Mouse (Mus musculus): ENCODE results near the gene Ccdc40.
"Not testable (repeated sequence)": the region's sequence is repeated elsewhere in the genome, so short reads cannot be mapped to it uniquely, and the experiment has no call there.

Gene Ccdc40

DNA sequence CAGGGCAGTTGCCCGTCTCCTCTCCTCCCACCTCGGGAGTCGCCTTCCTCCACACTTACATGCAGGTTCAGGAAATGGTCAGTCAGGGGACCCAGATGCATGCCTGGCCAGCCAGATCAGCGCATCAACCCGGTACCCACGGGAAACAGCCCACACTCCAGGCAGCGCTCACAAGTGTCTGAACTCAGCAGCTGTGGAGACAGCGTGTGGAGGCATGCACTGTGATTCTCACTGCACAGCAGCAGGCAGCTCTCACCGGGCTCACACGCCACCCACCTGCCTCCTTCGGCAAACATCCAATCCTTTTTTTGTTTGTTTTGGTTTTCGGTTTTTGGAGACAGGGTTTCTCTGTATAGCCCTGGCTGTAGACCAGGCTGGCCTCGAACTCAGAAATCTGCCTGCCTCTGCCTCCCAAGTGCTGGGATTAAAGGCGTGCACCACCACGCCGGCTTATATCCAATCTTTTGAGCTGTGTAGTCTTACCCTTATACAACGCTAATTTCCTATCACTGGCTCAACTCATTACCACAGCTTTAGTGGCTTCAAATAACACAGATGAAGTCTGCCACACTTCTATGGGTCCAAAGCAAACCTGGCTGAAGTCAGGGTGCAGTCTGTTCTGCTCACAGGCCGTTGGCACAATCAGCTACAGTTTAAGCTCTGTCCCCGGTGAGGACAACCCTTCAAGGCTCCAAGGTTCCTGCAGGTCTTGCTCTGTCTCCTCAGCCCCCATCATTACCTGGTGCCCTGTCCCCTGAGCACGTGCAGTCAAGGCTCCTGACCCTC lies 59.0 kb downstream of the Ccdc40 start:
- no peak for DNase-seq

DNA sequence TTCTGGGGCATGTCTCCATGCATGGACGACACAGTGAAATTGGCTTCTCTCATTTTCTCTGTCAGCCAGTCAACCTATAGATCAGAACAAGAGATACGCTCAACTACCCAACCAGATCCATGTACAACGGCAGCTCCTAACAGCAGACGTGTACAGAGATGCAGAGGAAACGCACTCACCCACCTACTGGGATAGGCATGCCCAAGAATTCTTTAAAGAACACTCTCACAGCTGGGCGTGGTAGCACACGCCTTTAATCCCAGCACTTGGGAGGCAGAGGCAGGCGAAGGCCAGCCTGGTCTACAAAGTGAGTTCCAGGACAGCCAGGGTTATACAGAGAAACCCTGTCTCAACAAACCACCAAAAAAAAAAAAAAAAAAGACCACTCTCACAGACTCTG lies 64.5 kb downstream of the Ccdc40 start:
- DNase-seq: not testable (repeated sequence)

DNA sequence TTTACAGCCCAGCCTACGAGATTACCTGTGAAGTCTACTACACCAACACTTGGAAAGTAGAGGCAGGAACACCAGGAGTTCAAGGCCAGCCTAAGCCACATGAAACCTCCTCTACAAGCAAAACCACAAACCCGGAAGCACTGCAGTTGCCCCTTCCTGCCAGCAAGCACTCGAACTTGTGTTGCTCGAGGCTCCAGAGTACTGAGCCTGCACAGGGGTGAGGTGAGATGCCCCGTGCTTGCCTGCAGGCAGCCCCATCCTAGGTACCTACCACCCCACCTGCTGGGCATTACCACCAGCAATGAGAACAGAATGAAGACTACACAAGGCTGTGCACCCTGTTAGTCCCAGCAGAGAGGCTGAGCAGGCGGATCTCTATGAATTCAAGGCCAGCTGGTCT lies 69.6 kb downstream of the Ccdc40 start:
- no peak for DNase-seq

DNA sequence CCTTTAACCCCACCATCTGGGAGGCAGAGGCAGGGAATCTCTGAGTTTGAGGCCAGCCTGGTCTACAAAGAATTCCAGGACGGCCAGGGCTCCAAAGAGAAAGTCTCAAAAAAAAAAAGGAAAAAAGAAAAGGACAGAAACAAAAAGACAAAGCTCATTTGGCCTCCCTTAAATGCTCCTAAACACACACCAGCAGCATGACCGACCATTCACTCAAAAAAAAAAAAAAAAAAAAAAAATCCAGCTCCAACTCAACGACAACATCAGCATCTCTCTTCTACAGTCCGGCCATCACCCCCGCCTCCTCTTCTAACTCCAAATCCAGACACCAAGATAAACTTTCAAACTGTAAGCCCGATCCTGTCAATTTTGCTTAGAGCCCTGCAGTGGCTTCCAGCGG lies 70.5 kb downstream of the Ccdc40 start:
- no peak for DNase-seq

DNA sequence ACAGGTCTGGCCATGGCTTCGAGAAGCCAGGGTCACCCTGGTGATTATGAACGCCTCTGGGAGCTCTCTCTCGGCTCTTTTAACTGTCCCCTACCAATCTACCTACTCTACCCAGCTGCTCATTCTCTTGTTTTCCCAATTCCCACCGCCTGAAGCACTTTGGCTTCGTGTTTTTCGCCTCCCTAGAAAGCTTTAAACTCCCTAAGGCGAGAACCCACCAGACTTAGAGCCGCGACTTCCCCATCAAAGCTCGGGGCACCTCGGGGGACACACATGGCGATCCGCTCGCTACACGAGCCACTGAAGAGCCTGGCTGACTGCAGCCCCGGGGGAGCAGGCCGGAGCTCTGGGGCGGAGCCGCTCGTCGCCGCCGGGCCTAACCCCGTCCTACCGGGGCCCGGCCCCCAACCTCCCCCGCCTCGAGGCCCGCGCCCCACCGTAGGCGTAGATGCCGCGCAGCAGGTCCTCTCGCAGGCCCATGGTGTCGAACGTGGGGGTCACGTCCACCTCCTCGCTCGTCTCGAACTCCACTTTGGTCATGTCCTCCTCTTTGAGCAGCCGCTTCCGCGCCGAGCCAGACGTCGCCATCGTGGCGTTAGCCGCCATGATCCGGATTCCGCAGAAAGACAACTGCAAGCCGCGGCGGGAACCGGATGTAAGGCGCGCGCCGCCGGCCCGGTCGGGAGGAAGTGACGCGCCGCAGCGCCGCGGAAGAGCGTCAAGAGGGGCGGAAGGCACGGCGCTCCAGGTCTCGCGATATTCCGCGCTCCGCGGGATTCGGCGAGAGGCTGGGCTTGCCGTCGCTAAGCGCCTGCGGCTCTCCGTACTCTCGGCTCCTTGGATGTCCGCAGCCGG lies 71.2 kb downstream of the Ccdc40 start, which contains the start of gene Eif4a3:
Gene Eif4a3 (minus strand): TSS at position 699 of the 855 bp plus-strand sequence.
- peak; percentile 94 for DNase-seq

DNA sequence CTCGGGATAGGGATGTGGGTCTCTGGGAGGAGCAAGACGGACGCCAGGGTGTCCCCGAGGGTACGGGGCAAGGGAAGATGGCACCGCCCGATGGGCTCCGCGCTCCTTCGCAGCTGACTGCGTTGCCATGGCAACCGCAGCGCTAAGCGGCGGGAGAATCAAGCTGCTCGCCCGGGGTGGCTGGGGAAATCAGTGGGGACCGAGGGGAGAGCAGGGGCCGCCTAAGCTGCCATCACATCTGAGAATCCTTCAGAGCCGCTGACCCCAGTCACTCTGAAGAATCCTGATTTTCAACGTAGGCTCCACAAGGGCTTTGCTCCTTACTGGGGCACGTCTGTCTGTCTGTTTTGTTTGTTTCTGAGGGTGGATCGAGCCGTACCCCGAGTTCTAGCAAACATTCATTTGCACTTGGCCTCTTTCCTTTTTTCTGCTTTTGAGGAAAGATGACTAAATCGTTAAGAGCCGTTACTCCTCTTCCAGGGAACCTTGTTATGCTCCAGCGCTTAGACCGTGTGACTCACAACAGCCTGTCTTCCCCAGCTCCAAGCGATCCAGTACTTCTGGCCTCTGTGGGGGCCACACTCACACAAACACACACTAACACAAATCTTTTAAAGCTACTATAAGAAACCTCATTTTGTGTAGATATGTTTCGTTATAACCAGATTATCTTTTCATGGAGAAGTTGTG lies 72.0 kb downstream of the Ccdc40 start:
- DNase-seq: no peak

DNA sequence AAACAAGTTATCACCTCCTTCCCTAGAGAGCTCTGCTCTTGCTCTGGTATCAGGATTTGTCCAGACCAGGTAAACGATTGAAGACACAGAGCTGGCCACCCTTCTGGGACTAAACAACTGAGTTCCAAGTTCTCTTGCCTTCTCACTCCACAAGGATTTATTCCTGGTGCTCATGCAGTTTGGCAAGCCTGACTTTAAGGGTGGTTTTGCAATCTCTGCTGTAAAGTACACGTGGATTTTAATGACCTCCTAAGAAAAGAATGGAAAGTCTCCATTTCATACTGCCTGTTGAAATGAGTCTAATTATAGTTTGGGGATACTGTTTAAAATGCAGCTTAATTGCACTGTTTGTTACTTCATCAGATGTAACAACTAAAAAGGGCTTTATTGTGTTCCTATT lies 72.6 kb downstream of the Ccdc40 start:
- DNase-seq: no peak

DNA sequence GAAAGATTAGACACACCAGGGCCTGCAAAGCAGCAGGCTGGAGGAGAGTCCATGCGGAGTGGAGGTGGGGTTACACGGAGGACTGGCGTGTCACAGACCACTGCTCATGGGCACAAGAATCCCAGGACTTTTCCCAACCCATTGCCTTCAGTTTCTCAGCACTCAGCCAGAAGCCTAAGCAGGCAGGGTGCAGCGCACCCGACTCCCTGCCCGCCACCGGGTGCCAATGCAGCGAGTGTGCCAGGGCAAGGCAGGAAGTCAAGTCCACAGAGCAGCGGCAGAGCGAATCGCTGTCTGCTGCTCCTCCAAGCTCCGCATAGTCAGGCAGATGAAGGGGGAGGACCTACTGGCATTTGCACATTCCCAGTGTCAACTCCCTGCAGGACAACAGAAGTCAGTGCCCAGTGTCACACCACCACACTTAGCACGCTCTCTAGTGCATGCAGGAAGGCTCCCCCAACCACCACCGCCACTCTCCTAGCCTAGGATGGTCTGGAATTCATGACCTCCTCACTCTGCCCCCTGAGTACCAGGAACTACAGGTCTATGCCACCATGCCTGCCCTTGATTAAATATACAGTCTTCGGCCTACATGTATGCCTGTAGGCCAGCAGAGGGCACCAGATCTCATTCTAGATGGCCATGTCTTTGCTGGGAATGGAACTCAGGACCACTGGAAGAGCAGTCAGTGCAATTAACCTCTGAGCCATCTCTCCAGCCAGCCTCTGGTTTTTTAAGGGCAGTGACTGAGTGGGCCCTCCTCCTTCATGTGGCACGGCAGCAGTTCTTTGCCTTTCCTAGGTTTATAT lies 76.7 kb downstream of the Ccdc40 start:
- no peak for DNase-seq

DNA sequence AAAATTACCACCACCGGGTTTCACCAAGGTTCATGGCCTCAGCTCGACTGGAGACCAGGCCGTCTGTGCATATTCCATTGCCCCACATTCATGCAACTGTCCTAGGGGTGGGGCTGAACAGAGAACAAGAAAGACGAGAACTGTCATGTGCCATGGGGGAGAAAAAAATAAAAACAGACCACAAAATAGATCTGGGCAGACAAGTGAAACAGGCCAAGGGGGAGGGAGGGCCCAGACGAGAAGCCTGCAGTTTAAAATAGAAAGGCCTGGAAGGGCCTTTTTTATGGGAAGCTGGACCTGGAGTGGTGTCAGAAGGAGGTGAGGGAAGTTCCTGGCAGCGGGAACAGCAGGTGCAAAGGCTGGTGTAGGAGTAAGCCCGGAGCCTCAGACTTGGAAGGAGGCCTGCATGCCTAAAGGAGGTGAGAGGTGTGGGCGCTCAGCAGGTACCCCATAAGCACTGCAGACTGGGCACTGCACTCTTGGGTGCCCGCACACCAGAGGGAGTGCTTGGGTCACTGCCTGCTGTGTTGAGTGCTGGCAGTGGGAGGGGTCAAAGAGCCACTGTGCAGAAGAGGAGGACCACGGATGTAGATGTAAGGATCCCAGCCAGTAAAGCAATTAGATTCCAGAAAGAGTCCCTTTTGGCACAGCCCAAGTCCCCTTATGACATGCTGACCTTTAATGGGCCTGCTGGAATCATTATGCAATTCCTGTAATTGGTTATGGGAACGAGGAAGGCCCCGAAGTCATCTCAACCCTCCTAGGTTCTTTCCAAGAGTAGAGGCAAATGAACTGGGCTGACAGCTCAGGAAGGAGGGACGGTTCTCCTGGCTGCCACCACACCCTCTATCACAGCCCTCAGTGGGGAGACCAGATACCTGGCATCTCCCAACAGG lies 78.6 kb downstream of the Ccdc40 start:
- no peak for DNase-seq

DNA sequence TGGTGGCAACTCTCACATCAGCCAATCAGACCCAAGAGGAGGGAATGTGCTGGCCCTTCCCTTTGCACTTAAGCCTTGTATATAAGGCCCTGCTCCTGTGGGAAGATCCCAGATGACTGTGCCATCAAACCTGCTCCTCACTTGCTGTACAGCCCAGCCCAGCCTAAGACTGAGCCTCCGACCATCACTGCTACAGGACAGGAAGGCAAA lies 79.2 kb downstream of the Ccdc40 start, which contains the start of gene Card14:
Gene Card14 (plus strand): TSS at position 111 of the 210 bp plus-strand sequence.
- DNase-seq: no peak

DNA sequence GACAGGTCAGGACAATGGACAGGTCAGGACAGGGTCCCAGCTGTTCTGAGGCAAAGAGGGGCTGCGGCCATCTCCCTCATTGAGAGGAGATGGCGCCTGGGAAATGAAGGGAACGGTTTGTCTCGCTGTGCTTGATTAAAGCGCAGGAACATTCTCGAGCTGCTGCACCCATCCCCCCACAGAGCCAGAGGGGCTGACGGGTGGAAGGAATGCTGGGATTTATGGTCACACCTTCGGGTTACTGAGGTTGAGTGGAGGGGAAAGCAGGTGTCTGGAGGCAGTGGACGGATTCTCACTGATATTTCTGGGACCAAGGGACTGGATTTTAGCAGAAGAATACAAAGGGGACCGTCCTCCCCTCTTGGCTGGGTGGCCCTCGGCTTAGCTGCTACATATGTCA lies 79.5 kb downstream of the Ccdc40 start:
- no peak for DNase-seq

DNA sequence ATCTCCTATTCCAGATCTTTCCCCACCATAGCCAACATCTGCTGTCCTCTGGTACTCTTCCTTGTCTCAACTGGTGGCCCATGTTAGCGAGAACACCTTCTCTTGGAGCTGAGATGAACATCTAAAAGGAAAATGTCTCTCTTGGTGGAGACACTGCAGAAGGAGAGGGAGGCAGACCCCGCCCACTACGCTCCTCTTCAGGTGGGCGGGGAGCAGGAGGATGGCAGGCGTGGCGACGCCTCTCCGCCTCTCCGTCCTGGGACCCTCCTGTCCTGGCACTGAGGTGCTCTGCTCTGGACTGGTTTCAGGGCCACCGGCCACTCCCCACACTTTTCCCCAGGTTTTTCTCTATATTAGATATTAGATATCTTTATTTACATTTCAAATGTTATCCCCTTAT lies 82.2 kb downstream of the Ccdc40 start:
- DNase-seq: no peak

DNA sequence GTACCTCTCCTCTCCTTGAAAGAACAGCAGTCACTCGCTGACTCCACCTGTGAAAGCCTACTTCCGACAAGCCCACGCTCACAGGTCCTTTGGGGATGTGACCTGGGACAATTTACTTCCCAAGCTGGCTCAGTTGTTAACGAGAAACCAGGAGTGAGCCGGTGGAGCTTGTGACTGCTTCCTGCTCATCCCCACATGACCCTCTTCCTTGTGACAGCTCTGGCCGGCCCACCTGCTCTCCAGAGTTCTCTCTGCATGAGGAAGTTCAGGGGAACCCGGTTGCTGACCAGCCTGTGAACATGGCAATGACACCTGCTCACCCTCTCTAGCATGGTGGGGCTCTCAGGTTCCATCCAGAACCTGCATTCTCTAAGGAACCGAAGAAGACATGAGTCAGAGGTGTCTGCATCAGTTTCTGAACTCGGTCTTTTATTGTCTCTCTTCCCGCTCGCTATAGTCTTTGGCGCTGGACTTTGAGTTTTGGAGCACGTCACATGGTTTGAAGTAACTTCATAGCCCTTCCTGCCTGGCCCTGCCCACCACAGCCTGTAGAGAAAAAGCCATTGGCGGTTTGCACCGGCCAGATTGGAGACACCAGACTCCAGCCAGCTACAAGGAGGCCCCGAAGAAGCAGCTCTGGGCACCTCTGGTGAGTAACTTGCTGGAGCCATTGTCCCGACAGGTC lies 86.0 kb downstream of the Ccdc40 start:
- DNase-seq: no peak
